Mouse (Mus musculus): ENCODE measurements around the gene Impdh1. TPM values are rescaled to one million over a fixed set of nuclear protein-coding genes. Genes with fewer than 3 reads are reported as not detected.

Impdh1 gene
- polyA plus RNA-seq, 1 experiment from 2014 or later: 11.7 TPM

GRCm38 (mm10) chr6:29215181-29215580 lies 983 bp downstream of the Impdh1 start:
- Histone ChIP-seq H3K9ac (ENCODE audit: low read depth, low read length) (0 out of 2 replicates have a peak overlapping the region, but pooled peaks have one; percentile 66), H3K4me1 (replicated peaks; ENCODE audit: control insufficient read depth, insufficient read depth, low read length) (peaks cover 4% of the 10 kb centered on the region; the same call in 1 of the 2 replicates), H3K36me3 (ENCODE audit: control insufficient read depth, insufficient read depth) (no peaks in the 10 kb centered on the region), H3K27me3 (replicated peaks; ENCODE audit: control insufficient read depth, insufficient read depth, low read length) (no peaks in the 10 kb centered on the region), H3K27ac (ENCODE audit: low read depth, low read length) (no peak overlapping the region), H3K9me3 (ENCODE audit: control insufficient read depth) (no peaks in the 10 kb centered on the region), H3K4me2 (replicated peaks; ENCODE audit: low read depth) (peak overlapping the region; percentile 99), H3K4me3 (ENCODE audit: low read depth, low read length) (peak overlapping the region; percentile 70)
- 27% methylated on average over 9 of the region's 9 CpGs for WGBS
- no peak for TF ChIP-seq CTCF (IDR thresholded peaks at IDR 0.05; ENCODE audit: low read depth)
- ATAC-seq: no peak

GRCm38 (mm10) chr6:29214776-29215175 lies 1.4 kb downstream of the Impdh1 start:
- Histone ChIP-seq H3K9me3 (ENCODE audit: control insufficient read depth) (no peaks in the 10 kb centered on the region), H3K9ac (ENCODE audit: low read depth, low read length) (no peak overlapping the region), H3K27me3 (replicated peaks; ENCODE audit: control insufficient read depth, insufficient read depth, low read length) (no peaks in the 10 kb centered on the region), H3K36me3 (ENCODE audit: control insufficient read depth, insufficient read depth) (no peaks in the 10 kb centered on the region), H3K27ac (ENCODE audit: low read depth, low read length) (no peak overlapping the region), H3K4me2 (replicated peaks; ENCODE audit: low read depth) (no peak overlapping the region; the same call in 1 of the 2 replicates), H3K4me3 (ENCODE audit: low read depth, low read length) (no peak overlapping the region), H3K4me1 (replicated peaks; ENCODE audit: control insufficient read depth, insufficient read depth, low read length) (peaks cover 4% of the 10 kb centered on the region; the same call in 1 of the 2 replicates)
- TF ChIP-seq CTCF (IDR thresholded peaks at IDR 0.05; ENCODE audit: low read depth): no peak
- WGBS: 53% methylated on average over 5 of the region's 5 CpGs
- ATAC-seq: no peak

DNA sequence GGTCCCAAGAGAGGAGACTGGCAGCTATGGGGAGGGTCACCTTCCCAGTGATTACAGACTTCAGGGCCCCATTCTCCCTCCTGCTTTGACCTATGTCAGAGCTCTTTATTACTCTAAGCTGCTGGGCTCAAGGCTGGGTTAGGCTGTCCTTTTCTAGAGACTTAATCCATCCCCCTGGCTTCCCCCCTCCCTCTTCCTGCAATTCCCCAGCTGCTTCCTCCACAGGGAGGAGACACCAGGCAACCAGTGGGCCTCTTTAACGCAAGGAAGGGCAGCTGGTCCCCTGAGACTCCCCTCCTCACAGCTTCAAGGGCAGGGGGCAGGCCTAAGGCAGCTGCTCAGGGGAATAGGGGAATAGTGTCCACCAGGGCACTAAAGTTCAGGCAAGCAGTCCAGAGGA lies 1.9 kb downstream of the Impdh1 start:
- Histone ChIP-seq H3K36me3 (ENCODE audit: control insufficient read depth, insufficient read depth) (no peaks in the 10 kb centered on the region), H3K4me3 (ENCODE audit: low read depth, low read length) (no peak overlapping the region), H3K9me3 (ENCODE audit: control insufficient read depth) (no peaks in the 10 kb centered on the region), H3K27me3 (replicated peaks; ENCODE audit: control insufficient read depth, insufficient read depth, low read length) (no peaks in the 10 kb centered on the region), H3K27ac (ENCODE audit: low read depth, low read length) (no peak overlapping the region), H3K4me1 (replicated peaks; ENCODE audit: control insufficient read depth, insufficient read depth, low read length) (peaks cover 4% of the 10 kb centered on the region; the same call in 1 of the 2 replicates), H3K9ac (ENCODE audit: low read depth, low read length) (no peak overlapping the region), H3K4me2 (replicated peaks; ENCODE audit: low read depth) (no peak overlapping the region)
- peak; percentile 17 for TF ChIP-seq CTCF (IDR thresholded peaks at IDR 0.05; ENCODE audit: low read depth)
- WGBS: 7% methylated on average over 1 of the region's 1 CpGs
- no peak for ATAC-seq

GRCm38 (mm10) chr6:29213436-29213835 lies 2.7 kb downstream of the Impdh1 start:
- H3K9me3 ChIP-seq (ENCODE audit: control insufficient read depth): no peaks in the 10 kb centered on the region
- H3K9ac ChIP-seq (ENCODE audit: low read depth, low read length): no peak overlapping the region
- H3K27me3 ChIP-seq (replicated peaks; ENCODE audit: control insufficient read depth, insufficient read depth, low read length): no peaks in the 10 kb centered on the region
- no peak for ATAC-seq
- H3K27ac ChIP-seq (ENCODE audit: low read depth, low read length): no peak overlapping the region
- H3K36me3 ChIP-seq (ENCODE audit: control insufficient read depth, insufficient read depth): no peaks in the 10 kb centered on the region
- peaks cover 4% of the 10 kb centered on the region; the same call in 1 of the 2 replicates for H3K4me1 ChIP-seq (replicated peaks; ENCODE audit: control insufficient read depth, insufficient read depth, low read length)
- TF ChIP-seq CTCF (IDR thresholded peaks at IDR 0.05; ENCODE audit: low read depth): no peak
- H3K4me3 ChIP-seq (ENCODE audit: low read depth, low read length): no peak overlapping the region
- WGBS: 78% methylated on average over 5 of the region's 5 CpGs
- H3K4me2 ChIP-seq (replicated peaks; ENCODE audit: low read depth): no peak overlapping the region

DNA sequence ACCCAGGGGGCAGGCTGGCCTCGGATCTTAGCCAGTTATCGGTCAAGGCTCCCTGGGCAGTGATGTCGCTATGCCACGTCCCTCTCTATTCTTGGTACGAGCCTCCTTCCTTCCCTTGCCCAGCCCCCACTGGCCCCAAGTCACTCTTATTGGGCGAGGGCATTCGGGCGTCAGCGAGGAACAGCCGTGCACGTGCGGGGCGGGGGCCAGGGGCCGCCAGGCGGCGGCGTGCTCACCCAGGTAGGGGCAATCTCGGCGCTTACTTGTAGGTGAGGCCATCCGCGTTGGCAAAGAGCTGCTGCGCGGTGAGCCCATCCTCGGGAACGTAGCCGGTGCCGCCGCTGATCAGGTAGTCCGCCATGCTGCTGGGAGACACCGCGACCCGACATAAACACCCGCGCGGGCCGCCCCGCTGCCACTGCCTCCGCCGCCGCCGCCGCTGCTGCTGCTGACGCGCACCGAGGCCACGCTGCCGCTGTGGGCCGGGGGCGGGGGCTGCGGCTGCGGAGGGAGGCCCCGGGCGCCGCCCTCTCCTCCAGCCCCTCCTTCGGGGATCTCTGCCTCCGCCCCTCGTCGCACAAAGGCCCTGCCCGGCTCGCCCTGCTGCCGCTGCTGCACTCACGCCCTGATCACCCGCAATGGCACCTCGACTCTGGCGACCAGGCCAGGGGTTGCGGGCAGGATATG lies 4.2 kb downstream of the Impdh1 start:
- WGBS: under 1% methylated on average over 66 of the region's 66 CpGs
- H3K4me2 ChIP-seq (replicated peaks; ENCODE audit: low read depth): peak overlapping the region; percentile 94
- H3K9ac ChIP-seq (ENCODE audit: low read depth, low read length): peak overlapping the region; percentile 54
- H3K36me3 ChIP-seq (ENCODE audit: control insufficient read depth, insufficient read depth): no peaks in the 10 kb centered on the region; the same call in 1 of the 2 replicates
- peaks cover 4% of the 10 kb centered on the region; the same call in 1 of the 2 replicates for H3K4me1 ChIP-seq (replicated peaks; ENCODE audit: control insufficient read depth, insufficient read depth, low read length)
- H3K4me3 ChIP-seq (ENCODE audit: low read depth, low read length): peak overlapping the region; percentile 64
- peak; percentile 37 for TF ChIP-seq CTCF (IDR thresholded peaks at IDR 0.05; ENCODE audit: low read depth)
- no peaks in the 10 kb centered on the region for H3K27me3 ChIP-seq (replicated peaks; ENCODE audit: control insufficient read depth, insufficient read depth, low read length)
- ATAC-seq: peak; percentile 81
- H3K9me3 ChIP-seq (ENCODE audit: control insufficient read depth): no peaks in the 10 kb centered on the region
- H3K27ac ChIP-seq (ENCODE audit: low read depth, low read length): peak overlapping the region; percentile 22; the same call in 1 of the 2 replicates

DNA sequence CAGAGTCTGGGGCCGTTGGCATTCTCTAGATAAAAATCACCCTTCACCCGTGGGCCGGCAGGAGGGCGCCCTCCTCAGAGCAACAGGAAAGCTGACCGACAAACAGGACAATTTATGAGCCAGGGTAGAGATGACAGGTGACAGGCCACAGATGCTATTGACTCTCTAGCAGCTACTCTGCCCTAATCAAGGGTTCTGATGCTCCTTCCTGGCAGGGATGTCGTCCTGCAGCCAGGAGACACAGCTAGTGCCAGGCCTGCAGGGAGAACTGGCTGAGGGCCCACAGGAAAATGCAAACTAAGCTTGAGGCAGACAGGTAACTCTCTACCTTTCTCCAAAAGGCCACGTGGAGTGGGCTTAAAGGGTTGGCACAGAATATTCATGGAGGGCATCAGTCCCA lies 5.0 kb downstream of the Impdh1 start:
- 23% methylated on average over 7 of the region's 7 CpGs for WGBS

More for the DNA sequence above, 5.0 kb downstream of the Impdh1 start:
- Histone ChIP-seq H3K27ac (ENCODE audit: low read depth, low read length) (no peak overlapping the region), H3K4me3 (ENCODE audit: low read depth, low read length) (peak overlapping the region; percentile 64), H3K36me3 (ENCODE audit: control insufficient read depth, insufficient read depth) (no peaks in the 10 kb centered on the region; the same call in 1 of the 2 replicates), H3K9me3 (ENCODE audit: control insufficient read depth) (no peaks in the 10 kb centered on the region), H3K9ac (ENCODE audit: low read depth, low read length) (peak overlapping the region; percentile 54; the same call in 1 of the 2 replicates), H3K27me3 (replicated peaks; ENCODE audit: control insufficient read depth, insufficient read depth, low read length) (no peaks in the 10 kb centered on the region), H3K4me2 (replicated peaks; ENCODE audit: low read depth) (peak overlapping the region; percentile 94), H3K4me1 (replicated peaks; ENCODE audit: control insufficient read depth, insufficient read depth, low read length) (0 out of 2 replicates have a peak, but pooled peaks cover 4% of the 10 kb centered on the region)
- peak; percentile 17; the same call in 1 of the 2 replicates for TF ChIP-seq CTCF (IDR thresholded peaks at IDR 0.05; ENCODE audit: low read depth)
- no peak for ATAC-seq
